Mouse (Mus musculus) CD8-positive naive resting alpha-beta T cell, adult 2 months (primary cell): ENCODE data around the gene Celf5.

Source experiments
- DNase-seq, 2 experiments: peaks; one replicate each; pipeline ENCODE4 v3.0.0; 2022; ENCODE audit warnings: low read depth in 2 of 2, low spot score in 2 of 2

Celf5 gene

GRCm38 (mm10) chr10:81481605-81482532 lies 640 bp downstream of the Celf5 start:
- no peak for DNase-seq

GRCm38 (mm10) chr10:81474461-81474860 lies 8.0 kb downstream of the Celf5 start:
- no peak for DNase-seq

- peak; percentile 45 to 52 for DNase-seq
Measured at GRCm38 (mm10) chr10:81473003-81473451, 9.5 kb downstream of the Celf5 start.

DNA sequence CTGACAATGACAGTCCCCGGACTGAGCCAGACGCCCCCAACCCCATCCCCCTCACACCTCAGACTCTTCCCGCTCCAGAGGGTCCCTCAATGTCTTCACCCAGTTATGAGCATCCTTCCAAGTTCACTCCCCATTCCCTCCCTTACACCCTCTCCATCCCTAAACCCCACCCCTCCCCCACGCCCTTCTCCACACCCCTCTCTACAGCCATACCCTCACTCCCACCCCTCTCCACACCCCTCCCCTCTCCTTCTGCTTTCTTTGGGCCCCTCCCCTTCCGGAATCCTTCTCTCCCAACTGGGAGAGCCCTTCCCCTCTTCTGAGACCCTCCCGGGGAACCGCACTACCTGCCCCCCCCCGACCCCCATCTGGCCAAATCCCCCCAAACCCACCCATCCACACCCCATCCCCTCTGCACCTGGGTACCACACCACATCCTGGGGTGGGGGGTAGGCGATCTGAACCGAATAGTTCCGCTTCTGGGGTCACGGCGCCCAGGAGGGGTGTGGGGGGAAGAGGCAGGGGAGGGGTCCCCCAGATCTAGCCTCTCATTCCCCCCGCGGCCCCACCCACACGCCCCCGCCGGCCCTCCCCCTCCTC lies 10.0 kb downstream of the Celf5 start:
- no peak for DNase-seq

DNA sequence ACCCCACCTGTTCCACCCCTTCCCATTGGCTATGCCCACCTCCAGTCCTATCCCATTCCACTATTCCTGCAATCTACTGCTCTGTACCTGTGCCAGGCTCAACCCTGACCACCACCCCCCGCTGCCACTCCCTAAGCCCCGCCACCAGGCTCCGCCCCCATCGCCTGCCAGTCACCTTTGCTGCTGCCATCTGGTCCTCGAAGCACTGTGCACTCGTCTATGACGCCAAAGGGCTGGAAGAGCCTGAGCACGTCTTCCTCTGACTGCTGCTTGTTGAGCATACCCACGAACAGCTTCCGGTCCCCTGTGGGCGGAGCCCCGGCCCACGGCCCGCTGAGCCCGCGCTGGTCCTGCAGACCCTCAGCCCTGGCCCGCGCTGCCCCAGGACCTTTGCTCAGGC lies 12.1 kb downstream of the Celf5 start:
- peak; percentile 27 to 31 for DNase-seq

GRCm38 (mm10) chr10:81469253-81469652 lies 13.3 kb downstream of the Celf5 start:
- DNase-seq: no peak

DNA sequence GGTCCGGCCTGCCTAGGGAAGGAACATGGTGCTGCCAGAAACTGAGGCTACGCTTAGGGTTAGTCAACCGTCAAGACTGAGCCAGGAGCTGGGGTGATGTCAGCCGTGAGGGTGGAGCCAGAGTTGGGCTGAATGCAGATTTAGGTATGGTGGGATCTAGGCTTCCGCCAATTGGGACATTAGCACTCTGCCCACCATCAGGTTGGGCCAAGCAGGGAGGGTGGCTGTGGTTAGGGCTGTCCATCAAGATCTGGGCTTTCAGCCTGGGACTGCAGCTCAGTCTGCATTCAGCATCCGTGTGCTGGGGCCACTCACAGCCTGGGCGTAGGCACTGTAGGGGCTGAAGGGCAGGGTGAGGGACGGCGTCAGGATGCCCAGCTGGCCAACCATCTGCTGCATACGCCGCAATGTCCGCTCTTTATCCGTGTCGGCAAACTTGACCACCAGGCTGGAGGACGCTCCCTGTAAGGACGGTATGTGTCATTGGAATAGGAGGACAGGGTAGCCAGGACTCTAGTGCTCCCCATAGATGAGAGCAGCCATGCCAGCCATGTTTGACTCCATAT lies 14.8 kb downstream of the Celf5 start:
- DNase-seq: no peak

GRCm38 (mm10) chr10:81466881-81467280 lies 15.6 kb downstream of the Celf5 start:
- DNase-seq: no peak

GRCm38 (mm10) chr10:81466066-81466465 lies 16.4 kb downstream of the Celf5 start:
- DNase-seq: no peak

DNA sequence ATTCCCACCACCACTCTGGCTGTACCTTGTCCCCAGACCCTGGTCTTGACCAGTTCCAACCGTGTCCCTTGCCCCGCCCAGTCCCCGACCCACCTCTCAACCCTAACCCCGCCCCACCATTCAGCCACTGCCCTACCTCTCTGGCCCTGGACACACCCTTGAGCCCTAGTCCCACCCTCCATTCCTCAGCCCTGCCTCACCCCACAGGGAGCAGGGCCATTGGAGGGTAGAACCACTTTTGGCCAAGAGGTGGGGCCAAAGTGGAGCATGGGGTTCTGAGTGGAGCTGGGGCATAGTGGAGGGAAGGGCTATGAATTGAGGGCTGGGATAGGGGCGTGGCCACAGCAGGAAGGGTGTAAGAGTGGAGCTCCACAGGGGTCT lies 17.3 kb downstream of the Celf5 start:
- no peak for DNase-seq

DNA sequence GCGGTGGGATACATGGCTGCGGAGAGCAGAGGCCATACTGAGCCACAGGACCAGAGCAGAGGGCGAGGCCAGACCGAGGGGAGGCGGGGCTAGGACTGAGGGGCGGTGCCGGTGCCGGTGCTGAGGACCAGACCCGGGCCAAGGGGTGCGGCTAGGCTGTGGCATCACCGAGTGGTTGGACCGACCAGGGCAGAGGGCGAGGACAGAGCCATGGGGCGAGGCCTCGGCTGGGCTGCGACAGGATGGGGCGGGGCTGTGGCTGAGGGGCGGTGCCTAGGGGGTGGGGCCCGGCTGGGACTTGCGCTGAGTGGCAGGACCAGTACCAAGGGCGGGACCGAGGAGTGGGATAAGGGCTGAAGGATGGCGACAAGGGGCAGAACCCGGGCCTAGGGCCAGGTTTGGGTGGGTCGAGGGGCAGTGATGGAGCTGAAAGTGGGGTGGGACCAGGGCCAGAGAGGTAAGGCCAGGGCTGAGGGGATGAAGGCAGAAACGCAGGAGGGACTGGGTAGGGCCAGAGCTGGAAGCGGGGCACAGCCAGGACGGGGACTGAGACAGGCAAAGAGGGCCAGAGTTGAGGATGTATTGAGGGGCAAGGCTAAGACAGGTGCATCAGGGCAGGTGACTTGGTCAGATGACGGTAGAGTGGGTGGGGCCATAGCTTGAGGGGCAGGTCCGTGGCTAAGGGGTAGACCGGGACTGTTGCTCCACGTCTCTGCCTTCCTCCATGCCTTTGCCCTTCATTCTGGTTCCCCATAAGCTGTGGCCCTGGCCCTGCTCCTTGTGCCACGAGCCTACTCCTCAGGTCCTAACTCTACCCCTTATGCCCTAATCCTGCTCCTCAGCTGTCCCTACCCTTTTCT lies 17.9 kb downstream of the Celf5 start:
- peak in 1 of 2 experiments; percentile 34 for DNase-seq

- no peak for DNase-seq
Measured at GRCm38 (mm10) chr10:81463531-81463930, 19.0 kb downstream of the Celf5 start.

- no peak for DNase-seq
Measured at GRCm38 (mm10) chr10:81462917-81463316, 19.6 kb downstream of the Celf5 start.

GRCm38 (mm10) chr10:81462415-81462804 lies 20.1 kb downstream of the Celf5 start:
- no peak for DNase-seq

DNA sequence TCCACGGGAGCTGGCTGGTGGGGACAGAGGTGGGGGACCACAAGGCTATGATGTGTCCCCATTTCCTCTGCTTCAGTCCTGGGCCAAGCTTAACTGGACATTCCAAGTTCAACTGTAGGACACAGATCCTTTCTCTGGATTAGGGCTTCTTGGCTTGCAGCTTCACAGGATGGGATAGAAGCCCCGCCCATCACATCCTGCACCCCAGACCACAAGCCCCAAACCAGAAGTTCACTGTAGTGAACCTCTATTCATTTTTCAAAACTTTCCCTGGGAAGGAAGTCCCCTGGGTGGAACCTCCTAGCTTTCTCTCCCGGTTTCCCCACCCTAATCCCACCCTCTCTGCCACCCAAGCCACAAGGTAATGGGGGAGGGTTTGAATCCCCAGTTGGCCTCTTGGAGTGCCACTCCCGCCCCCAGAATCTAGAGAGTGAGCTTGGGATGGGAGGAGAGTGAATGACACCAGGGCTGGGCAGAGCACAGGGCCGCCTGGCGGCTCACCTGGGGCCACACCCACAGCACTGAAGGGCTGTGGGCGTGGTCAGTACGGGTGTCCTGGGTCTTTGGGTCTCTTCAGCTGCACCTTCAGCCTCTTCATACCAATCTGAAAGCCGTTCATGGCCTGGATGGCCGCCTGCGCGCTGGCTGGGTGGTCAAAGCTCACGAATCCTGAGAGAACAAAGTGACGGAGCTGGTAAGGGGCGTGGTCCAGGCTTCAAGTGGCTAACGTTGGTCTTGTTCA lies 20.7 kb downstream of the Celf5 start:
- no peak for DNase-seq

- DNase-seq: no peak
Measured at GRCm38 (mm10) chr10:81460951-81461350, 21.6 kb downstream of the Celf5 start.

GRCm38 (mm10) chr10:81460471-81460870 lies 22.0 kb downstream of the Celf5 start:
- DNase-seq: no peak

DNA sequence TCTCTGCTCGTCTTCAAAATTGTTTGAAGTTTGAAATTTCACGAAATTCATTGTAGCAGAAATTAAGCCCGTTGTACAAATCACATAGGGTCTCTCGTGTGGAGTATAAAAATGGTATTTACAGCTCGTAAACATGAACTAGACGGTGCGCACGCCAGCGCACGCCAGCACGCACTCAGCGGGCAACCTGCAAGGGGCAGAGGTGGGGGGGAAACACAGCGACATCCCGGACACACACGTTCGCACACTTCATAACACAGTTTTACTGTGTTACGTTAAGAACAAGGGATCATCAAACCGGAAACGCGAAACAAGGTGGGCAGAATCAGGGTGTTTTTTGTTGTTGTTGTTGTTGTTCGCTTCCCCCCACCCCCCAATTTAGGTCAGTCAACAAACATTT lies 23.1 kb downstream of the Celf5 start:
- DNase-seq: no peak

DNA sequence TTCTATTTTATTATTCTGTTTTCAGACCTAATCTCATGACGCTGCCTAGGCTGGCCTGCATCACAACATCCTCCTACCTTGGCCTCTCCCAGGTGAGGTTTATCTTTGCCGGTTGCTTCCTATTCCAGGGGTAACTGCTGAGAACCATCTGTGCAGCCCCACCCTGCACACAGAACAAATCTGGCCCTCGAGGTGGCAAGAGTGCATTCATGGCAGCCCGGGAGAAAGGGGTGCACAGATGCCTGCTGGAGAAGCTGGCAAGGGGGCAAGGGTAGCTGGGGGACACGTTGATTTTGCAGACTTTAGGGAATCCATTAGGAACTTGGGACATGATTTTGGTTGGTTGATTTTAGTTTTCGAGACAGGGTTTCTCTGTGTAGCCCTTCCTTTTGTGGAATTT lies 24.2 kb downstream of the Celf5 start:
- DNase-seq: no peak

GRCm38 (mm10) chr10:81457624-81458023 lies 24.9 kb downstream of the Celf5 start:
- DNase-seq: no peak
